Mouse (Mus musculus): ENCODE data around the gene Uba3.

GRCm38 (mm10) chr6:97204252-97204869 lies 1.1 kb downstream of the Uba3 start:
- TF ChIP-seq CTCF (IDR thresholded peaks at IDR 0.05; ENCODE audit: control insufficient read depth, insufficient read depth, insufficient read length) (no peak), MYOD1 (IDR thresholded peaks at IDR 0.05; ENCODE audit: control insufficient read depth, insufficient read length, low read depth) (no peak), USF1 (IDR thresholded peaks at IDR 0.05; ENCODE audit: low read depth) (no peak), FOSL1 (IDR thresholded peaks at IDR 0.05; ENCODE audit: insufficient read depth, low read length, poor library complexity, severe bottlenecking) (no peak), MYOG (IDR thresholded peaks at IDR 0.05; ENCODE audit: control insufficient read depth, extremely low read depth, insufficient read length) (no peak), CEBPB (IDR thresholded peaks at IDR 0.05; ENCODE audit: low read depth) (no peak)

Data from C2C12 (cell line).